Mouse (Mus musculus): ENCODE data around the gene Thbs2.
"Not testable (repeated sequence)": the region's sequence is repeated elsewhere in the genome, so short reads cannot be mapped to it uniquely, and the experiment has no call there.

Thbs2 gene

DNA sequence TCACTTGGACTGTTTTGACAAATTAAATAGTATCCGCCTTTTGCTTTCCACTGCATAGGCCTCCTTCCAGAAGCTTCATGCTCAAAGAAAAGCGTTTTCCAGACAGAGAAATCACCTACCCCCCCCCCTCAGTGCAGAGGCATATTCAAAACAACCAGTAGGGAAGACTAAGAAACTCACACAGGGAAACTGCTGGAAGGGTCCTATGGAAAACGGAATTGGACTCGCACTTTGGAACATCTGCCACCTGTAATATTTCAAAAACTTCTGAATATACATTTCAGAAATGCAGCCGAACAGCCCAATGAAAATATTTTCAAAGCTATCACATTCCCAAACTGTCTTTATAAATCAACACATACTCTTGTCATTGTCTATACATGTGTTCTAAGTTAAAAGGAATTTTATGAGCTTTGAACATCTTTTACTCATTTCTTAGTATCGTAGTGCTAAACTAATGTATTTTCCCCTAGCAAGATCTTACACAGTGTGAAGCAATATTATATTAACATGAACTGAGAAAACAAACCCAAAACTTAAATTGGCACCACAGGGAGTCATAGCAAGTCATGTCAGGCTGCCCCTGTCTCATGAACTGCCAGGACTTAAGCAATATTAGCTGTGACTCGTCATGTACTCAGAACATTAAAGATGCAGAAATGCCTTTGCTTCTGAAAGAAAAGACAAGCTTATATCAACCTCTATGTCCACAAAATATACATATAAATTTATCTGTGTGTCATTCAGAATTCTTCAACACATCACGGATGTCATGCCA lies 58.3 kb downstream of the Thbs2 start:
- no peak for DNase-seq (ENCODE audit: low read depth, low spot score)

DNA sequence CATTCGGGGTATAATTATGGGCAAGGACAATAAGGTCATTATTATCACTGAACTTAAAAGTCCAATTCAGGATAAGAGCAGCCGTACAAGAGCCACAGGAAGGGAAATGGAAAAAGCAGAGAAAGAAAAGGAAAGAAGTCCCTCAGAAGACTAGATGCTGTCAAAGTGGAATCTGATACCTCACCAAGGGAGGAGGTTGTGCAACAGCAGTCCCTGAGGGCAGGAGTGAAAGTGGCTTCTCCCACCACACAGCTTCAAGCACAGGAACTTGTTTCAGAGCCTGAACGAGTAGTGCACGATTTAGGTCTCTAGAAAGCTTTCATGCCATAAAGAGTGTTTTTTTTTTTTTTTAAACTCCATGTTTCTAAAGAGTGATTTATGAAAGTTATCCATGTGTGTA lies 65.1 kb downstream of the Thbs2 start:
- DNase-seq (ENCODE audit: low read depth, low spot score), result no peak

GRCm38 (mm10) chr17:14627828-14628338 lies 66.2 kb downstream of the Thbs2 start:
- DNase-seq (ENCODE audit: low read depth, low spot score), result no peak

DNA sequence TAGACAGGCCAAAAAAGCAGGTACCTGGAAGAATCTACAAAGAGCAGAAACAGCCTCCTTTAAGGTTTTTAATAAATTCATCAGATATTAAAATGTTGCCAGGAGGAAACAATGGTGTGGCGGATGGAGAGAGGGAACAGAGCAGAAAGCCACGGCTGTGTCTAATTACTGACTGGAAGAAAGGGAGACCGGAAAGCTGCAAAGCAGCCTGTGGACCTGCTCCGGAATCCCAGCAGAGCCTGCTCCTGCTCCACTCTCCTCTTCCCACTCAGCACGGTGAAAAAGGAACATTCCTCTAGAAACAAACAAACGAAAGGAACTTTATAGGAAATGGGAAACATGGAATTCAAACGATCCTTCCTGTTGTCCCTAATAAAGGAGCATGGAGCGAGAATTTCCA lies 69.6 kb downstream of the Thbs2 start:
- no peak for DNase-seq (ENCODE audit: low read depth, low spot score)

- not testable (repeated sequence) for DNase-seq (ENCODE audit: low read depth, low spot score)
These were observed 73.0 kb downstream of the Thbs2 start for GRCm38 (mm10) chr17:14621006-14621405.

GRCm38 (mm10) chr17:14620037-14620436 lies 74.0 kb downstream of the Thbs2 start:
- DNase-seq (ENCODE audit: low read depth, low spot score), result no peak

- DNase-seq (ENCODE audit: low read depth, low spot score), result no peak
These were observed 75.0 kb downstream of the Thbs2 start for GRCm38 (mm10) chr17:14619038-14619437.
